Mouse (Mus musculus): Measurements from ENCODE around the gene Inpp4b.

DNA sequence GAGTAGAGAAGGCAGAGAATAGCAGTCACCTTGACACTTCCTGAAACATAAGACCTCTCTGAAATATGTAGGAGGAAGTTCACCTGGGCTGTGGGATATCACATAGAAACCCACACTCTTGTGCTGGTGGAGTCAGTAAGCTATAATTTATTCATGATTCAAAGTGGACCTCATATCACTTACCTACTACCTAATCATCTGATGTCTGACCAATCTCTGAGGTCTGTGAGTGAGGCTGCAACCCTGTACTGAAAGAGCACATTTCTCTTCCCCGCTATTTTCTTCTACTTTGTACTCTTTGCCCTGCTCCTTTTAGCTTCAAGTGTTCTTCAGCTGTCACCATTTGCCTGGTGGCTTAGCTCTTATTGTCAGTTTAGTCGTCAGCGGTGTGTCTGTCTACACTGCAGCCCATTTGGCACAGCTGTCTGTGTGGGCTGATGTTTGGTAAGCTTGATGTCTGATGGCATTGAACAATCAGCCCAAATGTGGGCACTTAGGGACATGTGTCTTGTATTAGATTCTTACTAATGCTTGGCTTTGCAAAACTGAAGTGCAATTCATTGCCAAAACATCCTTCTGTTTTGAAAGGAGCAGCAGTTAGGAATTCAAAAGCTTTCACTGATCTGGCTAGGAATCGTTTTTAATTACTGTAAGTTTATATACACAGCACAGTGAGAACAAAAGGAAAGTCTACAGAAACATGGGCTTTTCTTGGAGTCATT, 434.3 kb downstream of the Inpp4b start:
- TF ChIP-seq CTCF (IDR thresholded peaks at IDR 0.05; ENCODE audit: borderline replicate concordance, extremely low read depth, insufficient read depth, insufficient read length) (no peak), POLR2A (IDR thresholded peaks at IDR 0.05; ENCODE audit: borderline replicate concordance, extremely low read depth, insufficient read depth, insufficient read length, poor library complexity, severe bottlenecking) (no peak)
